9 mouse cellular contexts compared by ENCODE assay signal in genomic region chr6:97857690-97858089, GRCm38 (mm10). TPM values are rescaled to one million over a fixed set of nuclear protein-coding genes. Genes with fewer than 3 reads are reported as not detected.
DNase-seq lines count a peak whose midpoint lies in the region.
"Had no signal": no experiment of that assay in that cellular context is flagged by ENCODE, and none has a peak within 500 bp of the region (broad histone marks: within the 10 kb centered on the region; RNA-seq: fewer than 3 reads in every experiment).

No protein-coding gene starts in this region.

- peak; percentile 97 for DNase-seq in heart, adult 11 months
- no peak for DNase-seq in heart, adult 8-10 months (ENCODE audit: low spot score)
- DNase-seq in urinary bladder, postnatal 14 days (ENCODE audit: low spot score), result peak; percentile 28
- no peak for DNase-seq in urinary bladder, postnatal 25 days (ENCODE audit: low spot score)
- DNase-seq in kidney, postnatal 14 days, result peak; percentile 27
- DNase-seq in thymus, postnatal 10 days (ENCODE audit: low spot score in 2 of 2), result no peak
- DNase-seq in B cell, adult 2 months, result no peak
- no peak for DNase-seq in left cerebral cortex, adult 8-10 months (ENCODE audit: low spot score in 2 of 2)
- DNase-seq: cerebellum, adult 2 months had no signal

RNA-seq across cellular contexts. Expression of gene Mitf, which starts 50.8 kb away (rescaled TPM):
- 10 to 100 TPM; 55.0 to 63.7 (median 55.7) TPM for total RNA-seq in heart, adult 8-10 months (2022)
- total RNA-seq in left cerebral cortex, adult 8-10 months (2022), result 1 to 10 TPM; 7.4 to 9.2 (median 8.5) TPM

Comparison
In these comparisons a context has a peak if more than half of its experiments do, and no peak if none do; other contexts are left out.
1. DNase-seq: peak in heart, adult 11 months (single experiment), urinary bladder, postnatal 14 days (single experiment) and kidney, postnatal 14 days (single experiment); none in heart, adult 8-10 months (single experiment), urinary bladder, postnatal 25 days (single experiment), thymus, postnatal 10 days (0 of 2), B cell, adult 2 months (0 of 2) and left cerebral cortex, adult 8-10 months (0 of 2).
2. RNA of gene Mitf, which starts 50.8 kb away (total RNA-seq): 55.0 to 63.7 TPM in heart, adult 8-10 months; 7.4 to 9.2 TPM in left cerebral cortex, adult 8-10 months; every median in the first group is over 4 times any median in the second.